Mouse (Mus musculus) stomach, postnatal 0 days (tissue): ENCODE results near the gene Megf11. TPM values are rescaled to one million over a fixed set of nuclear protein-coding genes. Genes with fewer than 3 reads are reported as not detected.

Experiments used
- ATAC-seq: fragments of 200-750 bp; cut with Nextera tagmentation; 2 replicates; pipeline ENCODE4 v1.8.0; 2017; ENCODE audit not compliant: low FRiP score, low TSS enrichment
- DNase-seq: peaks from one replicate; pipeline ENCODE4 v3.0.0-alpha.2; 2016; ENCODE audit warnings: low spot score
- H3K27ac ChIP-seq: fragments of 300-500 bp; sonication (generic); replicated peaks from 2 replicates; pipeline ENCODE4 v1.5.1; 2014; ENCODE audit warnings: mild to moderate bottlenecking, control low read depth
- H3K27me3 ChIP-seq: fragments of 300-500 bp; sonication (generic); 2 replicates; pipeline ENCODE4 v1.6.1; 2014; ENCODE audit warnings: low read length; ENCODE audit not compliant: control insufficient read depth, insufficient read depth
- H3K36me3 ChIP-seq: fragments of 300-500 bp; sonication (generic); 2 replicates; pipeline ENCODE4 v1.6.1; 2014; ENCODE audit warnings: low read length, mixed read lengths; ENCODE audit not compliant: control insufficient read depth, insufficient read depth
- H3K4me1 ChIP-seq: fragments of 300-500 bp; sonication (generic); replicated peaks from 2 replicates; pipeline ENCODE4 v1.6.1; 2014; ENCODE audit warnings: antibody characterized with exemption; ENCODE audit not compliant: control insufficient read depth, insufficient read depth
- H3K4me2 ChIP-seq: fragments of 300-500 bp; sonication (generic); replicated peaks from 2 replicates; pipeline ENCODE4 v1.6.1; 2014; ENCODE audit warnings: low read depth, mild to moderate bottlenecking, control low read depth, moderate library complexity
- H3K4me3 ChIP-seq: fragments of 300-500 bp; sonication (generic); 2 replicates; pipeline ENCODE4 v1.5.1; 2014; ENCODE audit warnings: low read depth, low read length, control low read depth
- H3K9ac ChIP-seq: fragments of 300-500 bp; sonication (generic); 2 replicates; pipeline ENCODE4 v1.6.1; 2014; ENCODE audit warnings: mild to moderate bottlenecking, low read length, control low read depth, mixed read lengths
- H3K9me3 ChIP-seq: fragments of 300-500 bp; sonication (generic); 2 replicates; pipeline ENCODE4 v1.6.1; 2016; ENCODE audit warnings: low read length; ENCODE audit not compliant: control insufficient read depth
- CTCF ChIP-seq: IDR thresholded peaks from 2 replicates; pipeline ENCODE4 v1.5.1; 2016; ENCODE audit warnings: antibody characterized with exemption, low read depth, mild to moderate bottlenecking, moderate library complexity
- EP300 ChIP-seq: optimal IDR thresholded peaks from 2 replicates; pipeline ENCODE3; 2016; ENCODE audit warnings: antibody characterized with exemption
- WGBS: fragments of 180-500 bp; shearing (Covaris S2); extraction: QIAGEN DNeasy Blood & Tissue Kit; methylation state at CpG from one replicate; pipeline ENCODE4 v1.1.7; 2014; 5-methylcytosine and 5-hydroxymethylcytosine counted together
- polyA plus RNA-seq: library from polyadenylated mRNA; unstranded; fragments of >200 nt; fragmentation: Nextera tagmentation; extraction: Ambion mirVana; gene quantifications from 2 replicates; pipeline ENCODE4 v1.2.1, GENCODE M21; 2015

The Megf11 gene
- polyA plus RNA-seq, 1 experiment from 2014 or later, result 0.46 TPM

GRCm38 (mm10) chr9:64421986-64422616 lies 36.7 kb downstream of the Megf11 start:
- DNase-seq (no peak), ATAC-seq (no peak)
- H3K9me3 ChIP-seq, result no peaks in the 10 kb centered on the region
- no peak overlapping the region for H3K9ac ChIP-seq
- no peaks in the 10 kb centered on the region for H3K27me3 ChIP-seq
- TF ChIP-seq EP300 (no peak), CTCF (no peak)
- no peak overlapping the region for H3K4me2 ChIP-seq
- no peaks in the 10 kb centered on the region for H3K4me1 ChIP-seq
- WGBS, result 72% methylated on average over 8 of the region's 8 CpGs
- H3K4me3 ChIP-seq, result no peak overlapping the region
- H3K36me3 ChIP-seq, result no peaks in the 10 kb centered on the region
- H3K27ac ChIP-seq, result no peak overlapping the region

DNA sequence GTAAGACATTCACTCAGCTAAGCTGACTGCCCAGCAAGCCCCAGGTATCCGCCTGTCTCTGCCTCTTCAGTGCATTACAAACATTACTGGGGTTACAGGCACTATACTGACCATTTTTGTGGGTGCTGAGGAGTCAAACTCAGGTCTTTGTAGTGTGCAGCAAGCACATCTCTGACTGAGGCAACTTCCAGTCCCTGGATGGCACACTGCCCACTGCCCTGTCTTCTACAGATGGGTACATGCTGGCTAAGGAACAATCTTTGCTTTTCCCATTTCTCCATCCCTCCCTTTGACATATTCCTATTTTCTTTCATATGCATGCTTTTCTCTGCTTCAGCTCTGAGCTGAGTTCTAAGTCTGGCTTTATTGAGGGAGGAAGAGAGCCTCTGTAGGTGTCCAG lies 38.5 kb downstream of the Megf11 start:
- ATAC-seq, result no peak
- TF ChIP-seq CTCF, result no peak
- TF ChIP-seq EP300, result no peak

GRCm38 (mm10) chr9:64436121-64436520 lies 50.7 kb downstream of the Megf11 start:
- H3K4me1 ChIP-seq, result no peaks in the 10 kb centered on the region
- ATAC-seq, result no peak
- no peak for DNase-seq
- H3K27ac ChIP-seq, result no peak overlapping the region
- H3K4me2 ChIP-seq, result no peak overlapping the region
- no peak for TF ChIP-seq CTCF
- no peak for TF ChIP-seq EP300
- no peaks in the 10 kb centered on the region for H3K27me3 ChIP-seq
- no peak overlapping the region for H3K9ac ChIP-seq
- H3K4me3 ChIP-seq, result no peak overlapping the region
- 63% methylated on average over 2 of the region's 2 CpGs for WGBS
- H3K36me3 ChIP-seq, result no peaks in the 10 kb centered on the region
- H3K9me3 ChIP-seq, result no peaks in the 10 kb centered on the region

More for the DNA sequence above, 38.5 kb downstream of the Megf11 start:
- Histone ChIP-seq H3K27me3 (no peaks in the 10 kb centered on the region), H3K4me3 (no peak overlapping the region), H3K27ac (no peak overlapping the region), H3K36me3 (no peaks in the 10 kb centered on the region), H3K9ac (no peak overlapping the region), H3K4me1 (no peaks in the 10 kb centered on the region), H3K4me2 (no peak overlapping the region), H3K9me3 (no peaks in the 10 kb centered on the region)
- WGBS, result 90% methylated on average over 1 of the region's 1 CpGs
- DNase-seq, result no peak

DNA sequence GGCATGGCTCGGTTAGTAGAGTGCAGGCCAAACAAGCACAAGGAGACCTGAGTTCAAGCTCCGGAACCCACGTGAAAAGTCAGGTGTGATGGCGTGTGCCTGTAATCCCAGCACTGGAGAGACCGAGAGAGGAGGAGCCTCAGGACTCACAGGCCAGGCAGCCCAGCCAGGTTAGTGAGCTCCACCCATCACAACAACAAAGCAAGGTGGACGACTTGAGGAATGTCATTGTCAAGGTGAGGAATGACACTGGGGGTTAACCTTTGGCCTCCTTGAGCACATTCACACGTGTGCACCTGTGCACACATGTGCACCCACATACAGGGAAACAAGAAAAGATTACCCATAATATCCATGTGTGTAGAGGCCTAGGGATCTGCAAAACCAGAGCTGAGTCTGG lies 54.7 kb downstream of the Megf11 start:
- H3K4me1 ChIP-seq, result no peaks in the 10 kb centered on the region
- no peak for TF ChIP-seq CTCF
- TF ChIP-seq EP300, result no peak
- ATAC-seq (no peak), DNase-seq (no peak)
- H3K9ac ChIP-seq, result no peak overlapping the region
- WGBS, result 63% methylated on average over 7 of the region's 7 CpGs
- no peak overlapping the region for H3K27ac ChIP-seq
- H3K36me3 ChIP-seq, result no peaks in the 10 kb centered on the region
- no peak overlapping the region for H3K4me3 ChIP-seq
- no peak overlapping the region for H3K4me2 ChIP-seq
- no peaks in the 10 kb centered on the region for H3K27me3 ChIP-seq
- H3K9me3 ChIP-seq, result no peaks in the 10 kb centered on the region

DNA sequence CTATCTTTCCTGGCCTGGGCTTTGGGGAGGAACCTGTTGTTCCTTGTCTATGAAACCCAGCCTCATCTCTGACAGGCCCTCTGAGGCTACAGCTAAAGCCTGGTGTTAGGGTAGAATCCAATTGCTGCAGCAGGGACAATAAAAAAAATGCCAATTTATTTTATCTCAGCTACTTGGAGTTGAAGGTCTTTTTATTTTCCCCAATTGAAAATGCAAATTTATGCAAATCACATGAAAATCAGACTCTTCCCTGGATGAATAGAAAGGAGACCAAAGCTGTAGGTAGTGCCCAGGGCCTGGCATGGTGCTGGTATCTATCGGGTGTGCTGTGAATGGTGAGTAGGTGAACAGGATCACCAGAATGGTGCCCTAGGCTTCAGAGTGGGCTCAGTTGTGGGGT lies 60.6 kb downstream of the Megf11 start:
- Histone ChIP-seq H3K27me3 (no peaks in the 10 kb centered on the region), H3K4me1 (peaks cover 2% of the 10 kb centered on the region; the same call in 1 of the 2 replicates), H3K9ac (no peak overlapping the region), H3K27ac (no peak overlapping the region), H3K4me2 (no peak overlapping the region), H3K36me3 (no peaks in the 10 kb centered on the region), H3K9me3 (no peaks in the 10 kb centered on the region), H3K4me3 (no peak overlapping the region)
- DNase-seq (no peak), ATAC-seq (no peak)
- 95% methylated on average over 1 of the region's 1 CpGs for WGBS
- TF ChIP-seq CTCF, result no peak
- no peak for TF ChIP-seq EP300

- 0 out of 2 replicates have a peak, but pooled peaks have one; percentile 29 for ATAC-seq
Measured at GRCm38 (mm10) chr9:64447070-64447469, 61.6 kb downstream of the Megf11 start.

More at GRCm38 (mm10) chr9:64447070-64447469, 61.6 kb downstream of the Megf11 start:
- Histone ChIP-seq H3K27me3 (no peaks in the 10 kb centered on the region), H3K27ac (no peak overlapping the region; the same call in 1 of the 2 replicates), H3K9ac (no peak overlapping the region), H3K36me3 (no peaks in the 10 kb centered on the region), H3K4me2 (no peak overlapping the region), H3K4me1 (peaks cover 2% of the 10 kb centered on the region; the same call in 1 of the 2 replicates), H3K9me3 (no peaks in the 10 kb centered on the region), H3K4me3 (no peak overlapping the region)
- DNase-seq, result no peak
- no peak for TF ChIP-seq EP300
- 0 out of 2 replicates have a peak, but pooled peaks have one; percentile 8 for TF ChIP-seq CTCF
- 22% methylated on average over 6 of the region's 6 CpGs for WGBS
